Mouse (Mus musculus) heart, postnatal 0 days (tissue): ENCODE measurements around the gene Rps6kb1.

Experiments used
- CTCF ChIP-seq: IDR thresholded peaks from 2 replicates; pipeline ENCODE4 v1.5.1; 2016; ENCODE audit warnings: antibody characterized with exemption, control low read depth, low read depth
- EP300 ChIP-seq: IDR thresholded peaks from 2 replicates; pipeline ENCODE4 v1.6.1; 2016; ENCODE audit warnings: antibody characterized with exemption, low read depth

DNA sequence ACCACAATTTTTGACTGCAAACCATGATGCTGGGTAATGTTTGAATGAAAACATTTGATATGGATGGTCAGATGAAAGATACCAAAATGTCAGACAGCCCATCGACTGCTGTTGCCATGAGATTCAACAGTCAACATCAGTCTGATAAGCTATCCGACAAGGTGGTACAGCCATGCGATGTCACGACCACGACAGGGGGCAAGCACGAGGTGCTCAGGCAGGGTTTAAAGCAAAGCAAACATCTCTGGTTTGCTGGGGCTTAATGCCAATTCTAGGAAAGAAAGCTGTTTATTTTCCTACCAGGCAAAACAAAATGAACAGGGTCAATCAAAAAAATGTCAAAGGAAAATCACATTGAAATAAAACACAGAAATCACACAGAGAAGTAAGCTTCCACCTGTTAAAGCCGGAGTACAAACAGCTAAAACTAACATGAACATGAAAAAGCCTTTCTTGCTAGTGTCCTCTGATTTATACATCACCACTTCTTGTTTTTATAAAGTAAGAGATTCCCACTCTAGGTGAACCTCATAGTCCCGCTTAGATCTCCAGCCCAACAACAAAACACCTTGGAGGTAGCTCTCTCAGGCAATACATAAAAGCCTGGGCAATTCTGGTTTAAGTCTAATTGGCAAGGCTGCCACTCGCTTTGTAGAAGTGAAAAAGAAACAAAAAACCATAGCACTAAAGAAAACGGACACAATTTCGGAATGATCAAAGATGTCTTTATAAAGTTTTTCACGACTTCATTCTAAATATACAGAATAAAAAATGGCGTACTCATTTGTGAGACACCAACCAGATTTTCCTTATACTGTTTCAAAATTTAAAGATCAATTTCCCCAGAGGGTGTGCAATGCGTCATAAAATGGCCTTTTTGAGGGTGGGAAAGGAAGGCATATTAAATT, 39.6 kb upstream of the Rps6kb1 start:
- TF ChIP-seq CTCF (no peak), EP300 (no peak)
